Mouse (Mus musculus) hindbrain, embryonic 11.5 days (tissue): Measurements from ENCODE around the gene Casd1. TPM values are rescaled to one million over a fixed set of nuclear protein-coding genes. Genes with fewer than 3 reads are reported as not detected.
A peak's percentile ranks its signal among the peaks of the same experiment; 100 is the strongest.

ENCODE experiments used
- ATAC-seq: fragments of 200-750 bp; cut with Nextera tagmentation; 2 replicates; pipeline ENCODE4 v1.8.0; 2017; ENCODE audit warnings: mild to moderate bottlenecking, moderate TSS enrichment, moderate library complexity; ENCODE audit not compliant: low FRiP score
- DNase-seq: peaks from one replicate; pipeline ENCODE4 v3.0.0-alpha.2; 2015; ENCODE audit warnings: low spot score
- H3K27ac ChIP-seq: fragments of 300-500 bp; sonication (generic); 2 replicates; pipeline ENCODE4 v1.5.1; 2014; ENCODE audit warnings: mild to moderate bottlenecking, low read depth, low read length
- H3K27me3 ChIP-seq: fragments of 300-500 bp; sonication (generic); 2 replicates; pipeline ENCODE4 v1.6.1; 2014; ENCODE audit warnings: mild to moderate bottlenecking, low read length, moderate library complexity, mixed read lengths; ENCODE audit not compliant: control insufficient read depth, insufficient read depth
- H3K36me3 ChIP-seq: fragments of 300-500 bp; sonication (generic); 2 replicates; pipeline ENCODE4 v1.6.1; 2014; ENCODE audit warnings: mild to moderate bottlenecking, low read length, moderate library complexity, mixed read lengths; ENCODE audit not compliant: control insufficient read depth, insufficient read depth
- H3K4me1 ChIP-seq: fragments of 300-500 bp; sonication (generic); replicated peaks from 2 replicates; pipeline ENCODE4 v1.6.1; 2014; ENCODE audit warnings: low read length, mixed read lengths; ENCODE audit not compliant: control insufficient read depth, insufficient read depth
- H3K4me2 ChIP-seq: fragments of 300-500 bp; sonication (generic); replicated peaks from 2 replicates; pipeline ENCODE4 v1.6.1; 2014; ENCODE audit warnings: mild to moderate bottlenecking, low read depth, low read length
- H3K4me3 ChIP-seq: fragments of 300-500 bp; sonication (generic); 2 replicates; pipeline ENCODE4 v1.5.1; 2014; ENCODE audit warnings: low read depth, low read length
- H3K9ac ChIP-seq: fragments of 300-500 bp; sonication (generic); 2 replicates; pipeline ENCODE4 v1.6.1; 2014; ENCODE audit warnings: low read depth, low read length
- H3K9me3 ChIP-seq: fragments of 300-500 bp; sonication (generic); 2 replicates; pipeline ENCODE4 v1.6.1; 2016; ENCODE audit warnings: low read length; ENCODE audit not compliant: control insufficient read depth
- WGBS: fragments of 180-500 bp; shearing (Covaris S2); extraction: QIAGEN DNeasy Blood & Tissue Kit; methylation state at CpG from one replicate; pipeline ENCODE4 v1.1.7; 2014; 5-methylcytosine and 5-hydroxymethylcytosine counted together
- polyA plus RNA-seq: library from polyadenylated mRNA; unstranded; fragments of >200 nt; fragmentation: Nextera tagmentation; extraction: Ambion mirVana; gene quantifications from 2 replicates; pipeline ENCODE4 v1.2.1, GENCODE M21; 2014

Gene Casd1
- polyA plus RNA-seq, 1 experiment from 2014 or later = 51.0 TPM

- no peak for DNase-seq
- H3K9ac ChIP-seq = no peak overlapping the region
- H3K4me1 ChIP-seq = no peaks in the 10 kb centered on the region
- H3K36me3 ChIP-seq = no peaks in the 10 kb centered on the region
- no peak overlapping the region for H3K4me3 ChIP-seq
- no peak for ATAC-seq
- H3K27ac ChIP-seq = no peak overlapping the region
- WGBS = 57% methylated on average over 2 of the region's 2 CpGs
- no peak overlapping the region for H3K4me2 ChIP-seq
- H3K9me3 ChIP-seq = no peaks in the 10 kb centered on the region
- no peaks in the 10 kb centered on the region for H3K27me3 ChIP-seq
Measured at GRCm38 (mm10) chr6:4663516-4663915, 62.9 kb downstream of the Casd1 start.

- WGBS = 71% methylated on average over 2 of the region's 2 CpGs
- DNase-seq = no peak
- Histone ChIP-seq H3K27me3 (no peaks in the 10 kb centered on the region), H3K4me1 (no peaks in the 10 kb centered on the region), H3K36me3 (no peaks in the 10 kb centered on the region), H3K27ac (no peak overlapping the region), H3K9ac (no peak overlapping the region), H3K4me2 (no peak overlapping the region), H3K4me3 (no peak overlapping the region), H3K9me3 (no peaks in the 10 kb centered on the region)
- ATAC-seq = no peak
Measured at GRCm38 (mm10) chr6:4664313-4664712, 63.7 kb downstream of the Casd1 start.

DNA sequence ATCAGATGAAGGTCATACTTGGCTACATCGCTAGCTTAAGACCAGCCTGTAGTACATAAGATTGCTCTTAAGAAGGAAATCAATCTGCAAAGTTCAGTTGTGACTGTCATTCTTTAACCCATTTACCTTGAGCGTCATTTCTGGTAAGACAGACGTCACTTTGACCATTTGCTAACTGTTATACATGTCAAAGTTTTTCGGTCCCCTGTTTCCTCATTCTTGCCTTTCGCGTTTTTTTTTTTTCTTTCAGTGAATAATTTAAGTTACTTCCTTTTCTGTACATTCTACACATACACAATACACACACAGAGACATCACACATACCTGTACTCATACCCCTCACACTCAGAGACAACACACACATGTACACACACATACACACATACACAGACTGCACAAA is 64.5 kb downstream of the Casd1 start:
- no peaks in the 10 kb centered on the region for H3K4me1 ChIP-seq
- ATAC-seq (no peak), DNase-seq (no peak)
- no peak overlapping the region for H3K27ac ChIP-seq
- WGBS = 91% methylated on average over 6 of the region's 6 CpGs
- H3K27me3 ChIP-seq = no peaks in the 10 kb centered on the region
- H3K9me3 ChIP-seq = no peaks in the 10 kb centered on the region
- H3K4me3 ChIP-seq = no peak overlapping the region
- H3K4me2 ChIP-seq = no peak overlapping the region
- H3K9ac ChIP-seq = no peak overlapping the region
- H3K36me3 ChIP-seq = no peaks in the 10 kb centered on the region

DNA sequence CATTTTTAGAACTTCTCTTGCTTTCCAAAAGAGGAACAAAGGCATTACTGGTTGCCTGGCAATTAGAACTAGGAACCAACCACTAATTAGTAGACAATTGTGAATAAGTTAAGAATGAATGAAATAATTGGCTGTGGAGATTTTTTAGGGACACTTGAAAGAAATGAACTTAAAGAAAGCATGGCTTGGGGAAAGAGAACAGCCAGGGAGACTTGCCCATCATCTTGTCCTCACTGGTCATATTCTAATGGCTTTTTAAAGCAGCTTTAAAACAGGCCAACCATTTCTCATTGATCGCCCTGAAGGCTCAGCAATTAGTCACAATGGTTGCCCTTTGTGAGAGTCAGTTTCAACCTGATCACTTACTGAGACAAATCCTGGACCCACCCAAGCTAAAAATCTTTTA is 76.7 kb downstream of the Casd1 start:
- Histone ChIP-seq H3K27me3 (no peaks in the 10 kb centered on the region), H3K27ac (no peak overlapping the region), H3K36me3 (no peaks in the 10 kb centered on the region), H3K9ac (no peak overlapping the region), H3K4me2 (no peak overlapping the region), H3K4me3 (no peak overlapping the region), H3K9me3 (no peaks in the 10 kb centered on the region), H3K4me1 (no peaks in the 10 kb centered on the region)
- 29% methylated on average over 1 of the region's 1 CpGs for WGBS
- DNase-seq = no peak
- no peak for ATAC-seq

DNA sequence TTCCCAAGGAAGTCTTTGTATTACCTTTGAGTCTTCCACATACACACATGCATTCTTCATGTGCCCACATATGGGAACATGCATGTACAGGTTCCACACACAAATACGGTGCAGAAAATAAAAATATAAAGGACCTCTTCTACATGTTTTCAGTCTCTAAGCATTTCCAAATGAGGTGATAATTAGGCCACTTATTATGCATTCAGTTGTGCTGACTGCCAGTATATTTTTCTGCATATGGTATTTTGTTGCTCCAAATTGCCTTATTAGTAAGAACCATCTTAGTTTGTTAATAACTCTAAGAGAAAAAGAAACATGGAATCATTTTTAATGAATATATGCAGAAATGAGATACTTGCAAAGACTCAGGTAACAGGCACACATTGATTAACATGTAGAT is 79.3 kb downstream of the Casd1 start:
- H3K27me3 ChIP-seq = no peaks in the 10 kb centered on the region
- no peaks in the 10 kb centered on the region for H3K36me3 ChIP-seq
- H3K4me2 ChIP-seq = no peak overlapping the region
- no peak for ATAC-seq
- H3K4me1 ChIP-seq = no peaks in the 10 kb centered on the region
- no peak overlapping the region for H3K27ac ChIP-seq
- no peak overlapping the region for H3K4me3 ChIP-seq
- 94% methylated on average over 1 of the region's 1 CpGs for WGBS
- no peaks in the 10 kb centered on the region for H3K9me3 ChIP-seq
- no peak for DNase-seq
- no peak overlapping the region for H3K9ac ChIP-seq

DNA sequence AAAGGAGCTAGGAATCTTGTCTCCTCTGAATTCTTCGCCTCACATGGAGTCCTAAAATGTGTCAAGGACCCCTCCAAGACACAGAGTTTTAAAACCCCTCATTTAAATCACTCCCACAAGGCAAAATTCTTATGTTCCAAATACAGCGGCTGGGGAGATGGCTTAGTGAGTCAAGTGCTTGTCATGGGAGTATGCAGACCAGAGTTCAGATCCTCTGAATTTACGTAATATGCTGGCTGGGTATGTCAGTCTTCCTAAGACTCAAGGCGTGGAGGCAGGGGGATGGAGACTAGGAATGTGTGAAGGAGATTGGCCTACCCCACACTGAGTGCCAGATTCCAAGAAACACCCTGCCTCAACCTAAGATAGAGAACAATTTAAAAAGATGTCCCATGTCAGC is 79.9 kb downstream of the Casd1 start:
- no peak for ATAC-seq
- Histone ChIP-seq H3K9me3 (no peaks in the 10 kb centered on the region), H3K36me3 (no peaks in the 10 kb centered on the region), H3K4me3 (no peak overlapping the region), H3K9ac (no peak overlapping the region), H3K27ac (no peak overlapping the region), H3K27me3 (no peaks in the 10 kb centered on the region), H3K4me2 (no peak overlapping the region), H3K4me1 (no peaks in the 10 kb centered on the region)
- no peak for DNase-seq
- 91% methylated on average over 4 of the region's 4 CpGs for WGBS

- H3K27ac ChIP-seq = no peak overlapping the region
- ATAC-seq (no peak), DNase-seq (no peak)
- no peaks in the 10 kb centered on the region for H3K27me3 ChIP-seq
- H3K9me3 ChIP-seq = no peaks in the 10 kb centered on the region
- H3K36me3 ChIP-seq = no peaks in the 10 kb centered on the region
- no peak overlapping the region for H3K4me3 ChIP-seq
- H3K4me1 ChIP-seq = no peaks in the 10 kb centered on the region
- H3K9ac ChIP-seq = no peak overlapping the region
- 71% methylated on average over 10 of the region's 10 CpGs for WGBS
- no peak overlapping the region for H3K4me2 ChIP-seq
Measured at GRCm38 (mm10) chr6:4684706-4685340, 84.2 kb downstream of the Casd1 start.

DNA sequence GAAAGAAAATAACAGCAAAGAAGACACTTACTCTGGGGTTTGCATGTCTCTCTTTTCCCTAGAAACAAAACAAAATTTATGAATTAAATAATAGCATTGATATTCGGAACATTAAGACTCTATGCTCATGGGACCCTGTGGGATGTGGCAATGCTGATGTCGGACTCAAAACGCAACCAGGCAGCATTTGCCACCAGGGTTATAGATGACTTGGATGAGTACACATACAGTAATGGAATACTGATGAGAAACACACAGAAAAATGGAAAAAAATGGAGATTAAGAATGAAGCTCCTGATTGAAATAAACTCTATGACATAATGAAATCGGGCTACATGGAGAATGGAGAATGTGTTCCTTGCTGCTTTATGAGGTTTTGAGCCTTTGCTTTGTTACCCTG is 89.8 kb downstream of the Casd1 start:
- no peaks in the 10 kb centered on the region for H3K27me3 ChIP-seq
- no peak overlapping the region for H3K9ac ChIP-seq
- no peak overlapping the region for H3K27ac ChIP-seq
- no peaks in the 10 kb centered on the region for H3K9me3 ChIP-seq
- no peak overlapping the region for H3K4me2 ChIP-seq
- no peaks in the 10 kb centered on the region for H3K36me3 ChIP-seq
- 78% methylated on average over 4 of the region's 4 CpGs for WGBS
- DNase-seq = no peak
- ATAC-seq = peak; percentile 53; the same call in 1 of the 2 replicates
- no peak overlapping the region for H3K4me3 ChIP-seq
- no peaks in the 10 kb centered on the region for H3K4me1 ChIP-seq
